In genomic region chr2:128786341-128786740, GRCm38 (mm10) we compare ENCODE assay signal across 26 mouse cellular contexts. TPM values are rescaled to one million over a fixed set of nuclear protein-coding genes. Genes with fewer than 3 reads are reported as not detected.
DNase-seq lines count a peak whose midpoint lies in the region; ATAC-seq and TF ChIP-seq lines count a peak whose summit lies in the region.
"Had no signal": no experiment of that assay in that cellular context is flagged by ENCODE, and none has a peak within 500 bp of the region (broad histone marks: within the 10 kb centered on the region; RNA-seq: fewer than 3 reads in every experiment).

No protein-coding gene starts in this region.

- WGBS in forebrain, postnatal 0 days = 28% methylated on average over 5 of the region's 5 CpGs
- 25% methylated on average over 5 of the region's 5 CpGs for WGBS in forebrain, embryonic 12.5 days
- WGBS in midbrain, embryonic 11.5 days = 35% methylated on average over 5 of the region's 5 CpGs
- WGBS in midbrain, postnatal 0 days = 19% methylated on average over 5 of the region's 5 CpGs
- 28% methylated on average over 5 of the region's 5 CpGs for WGBS in midbrain, embryonic 16.5 days

- H3K27me3 ChIP-seq in forebrain, postnatal 0 days (ENCODE audit: insufficient read depth, low read length) = no peaks in the 10 kb centered on the region
- no peaks in the 10 kb centered on the region for H3K27me3 ChIP-seq in forebrain, embryonic 12.5 days
- H3K27me3 ChIP-seq in midbrain, embryonic 11.5 days (ENCODE audit: control insufficient read depth, insufficient read depth, low read length) = no peaks in the 10 kb centered on the region
- H3K27me3 ChIP-seq in midbrain, postnatal 0 days (ENCODE audit: insufficient read depth, low read length) = no peaks in the 10 kb centered on the region
- H3K27me3 ChIP-seq in midbrain, embryonic 16.5 days (ENCODE audit: control insufficient read depth, insufficient read depth, low read depth, low read length) = no peaks in the 10 kb centered on the region
- H3K27me3 ChIP-seq: embryonic facial prominence, embryonic 12.5 days; heart, embryonic 15.5 days; limb, embryonic 13.5 days; lung, embryonic 15.5 days; stomach, embryonic 15.5 days had no signal

- no peak overlapping the region for H3K4me3 ChIP-seq in forebrain, postnatal 0 days (ENCODE audit: low read depth, low read length)
- no peak overlapping the region for H3K4me3 ChIP-seq in forebrain, embryonic 12.5 days (replicated peaks)
- no peak overlapping the region for H3K4me3 ChIP-seq in midbrain, embryonic 11.5 days (ENCODE audit: low read depth, low read length)
- H3K4me3 ChIP-seq in midbrain, postnatal 0 days (ENCODE audit: low read depth, low read length) = no peak overlapping the region
- no peak overlapping the region for H3K4me3 ChIP-seq in midbrain, embryonic 16.5 days (ENCODE audit: low read depth, low read length)
- H3K4me3 ChIP-seq: embryonic facial prominence, embryonic 12.5 days; heart, embryonic 10.5 days; heart, embryonic 15.5 days; limb, embryonic 13.5 days; lung, embryonic 15.5 days; stomach, embryonic 15.5 days had no signal

- 0 out of 2 replicates have a peak, but pooled peaks have one; percentile 20 for ATAC-seq in forebrain, postnatal 0 days
- ATAC-seq in forebrain, embryonic 12.5 days (ENCODE audit: low FRiP score) = no peak
- 0 out of 2 replicates have a peak, but pooled peaks have one; percentile 30 for ATAC-seq in midbrain, embryonic 11.5 days (ENCODE audit: low FRiP score)
- ATAC-seq in midbrain, postnatal 0 days (ENCODE audit: low FRiP score) = no peak
- no peak for ATAC-seq in midbrain, embryonic 16.5 days
- ATAC-seq: CD4-positive, CD25-positive, alpha-beta regulatory T cell, adult 4 months; inflammation-experienced regulatory T-cells, adult 6 months had no signal

- TF ChIP-seq CTCF in forebrain, postnatal 0 days (IDR thresholded peaks at IDR 0.05; ENCODE audit: low read depth) = no peak
- TF ChIP-seq CTCF in midbrain, postnatal 0 days (IDR thresholded peaks at IDR 0.05) = no peak

- H3K4me2 ChIP-seq in forebrain, postnatal 0 days (ENCODE audit: low read depth) = no peak overlapping the region
- H3K4me2 ChIP-seq in forebrain, embryonic 12.5 days = no peak overlapping the region
- H3K4me2 ChIP-seq in midbrain, embryonic 11.5 days = no peak overlapping the region
- H3K4me2 ChIP-seq in midbrain, postnatal 0 days (ENCODE audit: low read depth, low read length, poor library complexity, severe bottlenecking) = no peak overlapping the region
- H3K4me2 ChIP-seq in midbrain, embryonic 16.5 days (ENCODE audit: low read length) = no peak overlapping the region
- H3K4me2 ChIP-seq: embryonic facial prominence, embryonic 12.5 days; heart, embryonic 15.5 days; hindbrain, embryonic 14.5 days; limb, embryonic 13.5 days; liver, embryonic 11.5 days; lung, embryonic 15.5 days; stomach, embryonic 15.5 days had no signal

- DNase-seq in forebrain, postnatal 0 days = no peak
- no peak for DNase-seq in midbrain, embryonic 11.5 days (ENCODE audit: low spot score, missing footprints)
- no peak for DNase-seq in midbrain, postnatal 0 days (ENCODE audit: low spot score)
- DNase-seq in embryo, embryonic 11 days = peak; percentile 7
- DNase-seq in B cell, adult 2 months = no peak
- DNase-seq: adrenal gland, postnatal 14 days; cerebellum, adult 11-12 months; cerebellum, adult 9-11 months; gastrocnemius, postnatal 10 days; kidney, adult 11 months; kidney, postnatal 25 days; right cerebral cortex, postnatal 25 days; thymus, adult 18-20 months; thymus, postnatal 25 days had no signal

- H3K36me3 ChIP-seq in forebrain, postnatal 0 days (ENCODE audit: insufficient read depth) = no peaks in the 10 kb centered on the region
- H3K36me3 ChIP-seq in forebrain, embryonic 12.5 days (replicated peaks) = no peaks in the 10 kb centered on the region
- H3K36me3 ChIP-seq in midbrain, embryonic 11.5 days (ENCODE audit: control insufficient read depth, insufficient read depth, low read length) = no peaks in the 10 kb centered on the region
- no peaks in the 10 kb centered on the region for H3K36me3 ChIP-seq in midbrain, postnatal 0 days (ENCODE audit: insufficient read depth, low read length)
- no peaks in the 10 kb centered on the region for H3K36me3 ChIP-seq in midbrain, embryonic 16.5 days (ENCODE audit: control insufficient read depth, insufficient read depth, low read length)
- H3K36me3 ChIP-seq: heart, embryonic 15.5 days had no signal

- no peaks in the 10 kb centered on the region for H3K4me1 ChIP-seq in forebrain, postnatal 0 days (ENCODE audit: insufficient read depth)
- peaks cover 9% of the 10 kb centered on the region for H3K4me1 ChIP-seq in forebrain, embryonic 12.5 days
- peaks cover 5% of the 10 kb centered on the region for H3K4me1 ChIP-seq in midbrain, embryonic 11.5 days (ENCODE audit: control insufficient read depth, insufficient read depth, low read length)
- no peaks in the 10 kb centered on the region for H3K4me1 ChIP-seq in midbrain, postnatal 0 days (ENCODE audit: insufficient read depth, low read length)
- no peaks in the 10 kb centered on the region for H3K4me1 ChIP-seq in midbrain, embryonic 16.5 days (ENCODE audit: control insufficient read depth, insufficient read depth, low read length)
- H3K4me1 ChIP-seq: lung, embryonic 15.5 days; stomach, embryonic 15.5 days had no signal

- no peaks in the 10 kb centered on the region for H3K9me3 ChIP-seq in forebrain, postnatal 0 days (ENCODE audit: low read length)
- no peaks in the 10 kb centered on the region for H3K9me3 ChIP-seq in forebrain, embryonic 12.5 days
- H3K9me3 ChIP-seq in midbrain, embryonic 11.5 days (ENCODE audit: control insufficient read depth, low read length) = no peaks in the 10 kb centered on the region
- no peaks in the 10 kb centered on the region for H3K9me3 ChIP-seq in midbrain, postnatal 0 days (ENCODE audit: low read length)
- no peaks in the 10 kb centered on the region for H3K9me3 ChIP-seq in midbrain, embryonic 16.5 days (replicated peaks; ENCODE audit: control insufficient read depth, low read length, poor library complexity, severe bottlenecking)
- H3K9me3 ChIP-seq: embryonic facial prominence, embryonic 12.5 days; heart, embryonic 10.5 days; heart, embryonic 15.5 days; limb, embryonic 13.5 days; lung, embryonic 15.5 days; stomach, embryonic 15.5 days had no signal

- H3K9ac ChIP-seq in forebrain, postnatal 0 days = no peak overlapping the region
- no peak overlapping the region for H3K9ac ChIP-seq in forebrain, embryonic 12.5 days
- H3K9ac ChIP-seq in midbrain, embryonic 11.5 days (ENCODE audit: low read length) = no peak overlapping the region
- no peak overlapping the region for H3K9ac ChIP-seq in midbrain, postnatal 0 days (replicated peaks; ENCODE audit: low read length, poor library complexity, severe bottlenecking)
- H3K9ac ChIP-seq in midbrain, embryonic 16.5 days (ENCODE audit: low read depth, low read length) = no peak overlapping the region
- H3K9ac ChIP-seq: embryonic facial prominence, embryonic 12.5 days; heart, embryonic 15.5 days; hindbrain, embryonic 14.5 days; limb, embryonic 13.5 days; lung, embryonic 15.5 days; stomach, embryonic 15.5 days had no signal

- H3K27ac ChIP-seq in forebrain, postnatal 0 days (ENCODE audit: low read depth, low read length) = no peak overlapping the region
- H3K27ac ChIP-seq in forebrain, embryonic 12.5 days = no peak overlapping the region
- H3K27ac ChIP-seq in midbrain, embryonic 11.5 days (ENCODE audit: low read depth, low read length) = peak overlapping the region; percentile 25; the same call in 1 of the 2 replicates
- no peak overlapping the region for H3K27ac ChIP-seq in midbrain, postnatal 0 days (ENCODE audit: low read depth, low read length)
- H3K27ac ChIP-seq in midbrain, embryonic 16.5 days (ENCODE audit: low read length) = 0 out of 2 replicates have a peak overlapping the region, but pooled peaks have one; percentile 42
- H3K27ac ChIP-seq: embryonic facial prominence, embryonic 12.5 days; heart, embryonic 10.5 days; heart, embryonic 15.5 days; hindbrain, embryonic 14.5 days; limb, embryonic 13.5 days; lung, embryonic 15.5 days; stomach, embryonic 15.5 days had no signal

RNA-seq across cellular contexts. Expression of gene Tmem87b, which starts 31.6 kb away (rescaled TPM):
- total RNA-seq in forebrain, postnatal 0 days (2014; rRNA removed) = 28.9 and 40.7 TPM in 2 replicates
- 22.4 and 34.3 TPM in 2 replicates for polyA plus RNA-seq in forebrain, postnatal 0 days (2015; fragmentation: Nextera tagmentation; extraction: Ambion mirVana)
- polyA plus RNA-seq in forebrain, embryonic 12.5 days (2016; fragmentation: Nextera tagmentation; extraction: Ambion mirVana) = 29.3 and 30.8 TPM in 2 replicates
- 21.7 and 24.1 TPM in 2 replicates for polyA plus RNA-seq in midbrain, embryonic 11.5 days (2014; fragmentation: Nextera tagmentation; extraction: Ambion mirVana)
- 27.7 and 32.3 TPM in 2 replicates for total RNA-seq in midbrain, postnatal 0 days (2014; rRNA removed)
- polyA plus RNA-seq in midbrain, postnatal 0 days (2015; fragmentation: Nextera tagmentation; extraction: Ambion mirVana) = 34.8 and 35.7 TPM in 2 replicates
- polyA plus RNA-seq in midbrain, embryonic 16.5 days (2015; fragmentation: Nextera tagmentation; extraction: Ambion mirVana) = 39.3 and 42.7 TPM in 2 replicates

Comparison
In these comparisons a context has a peak if more than half of its experiments do, and no peak if none do; other contexts are left out.
1. ATAC-seq: peak in forebrain, postnatal 0 days (single experiment) and midbrain, embryonic 11.5 days (single experiment); none in forebrain, embryonic 12.5 days (single experiment), midbrain, postnatal 0 days (single experiment) and midbrain, embryonic 16.5 days (single experiment).
2. H3K27ac ChIP-seq: peak in midbrain, embryonic 11.5 days (single experiment) and midbrain, embryonic 16.5 days (single experiment); none in forebrain, postnatal 0 days (single experiment), forebrain, embryonic 12.5 days (single experiment) and midbrain, postnatal 0 days (single experiment).